Mouse (Mus musculus): ENCODE results near the gene Srpk2. TPM values are rescaled to one million over a fixed set of nuclear protein-coding genes. Genes with fewer than 3 reads are reported as not detected.
"Not testable (repeated sequence)": the region's sequence is repeated elsewhere in the genome, so short reads cannot be mapped to it uniquely, and the experiment has no call there.

Srpk2 gene
- total RNA-seq, 2 experiments from 2014 or later = 35.7 to 41.2 TPM

DNA sequence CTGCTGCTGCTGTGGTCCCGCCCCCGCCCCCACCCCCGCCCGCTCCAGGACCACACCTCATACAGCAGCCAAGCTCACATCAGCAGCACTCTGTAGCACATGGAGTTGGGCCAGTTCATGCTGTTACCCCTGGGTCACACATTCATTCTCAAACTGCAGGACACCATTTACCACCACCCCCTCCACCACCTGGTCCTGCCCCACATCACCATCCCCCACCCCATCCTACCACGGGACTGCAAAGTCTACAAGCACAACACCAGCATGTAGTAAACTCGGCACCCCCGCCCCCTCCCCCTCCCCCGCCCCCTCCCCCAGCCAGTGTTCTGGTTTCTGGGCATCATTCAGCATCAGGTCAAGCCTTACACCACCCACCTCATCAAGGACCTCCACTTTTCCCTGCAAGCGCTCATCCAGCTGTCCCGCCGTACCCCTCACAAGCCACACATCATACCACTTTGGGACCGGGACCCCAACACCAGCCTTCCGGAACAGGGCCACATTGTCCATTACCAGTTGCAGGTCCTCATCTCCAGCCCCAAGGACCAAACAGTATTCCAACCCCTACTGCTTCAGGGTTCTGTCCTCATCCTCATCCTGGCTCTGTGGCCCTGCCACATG is 182.0 kb downstream of the Srpk2 start:
- no peak for DNase-seq

DNA sequence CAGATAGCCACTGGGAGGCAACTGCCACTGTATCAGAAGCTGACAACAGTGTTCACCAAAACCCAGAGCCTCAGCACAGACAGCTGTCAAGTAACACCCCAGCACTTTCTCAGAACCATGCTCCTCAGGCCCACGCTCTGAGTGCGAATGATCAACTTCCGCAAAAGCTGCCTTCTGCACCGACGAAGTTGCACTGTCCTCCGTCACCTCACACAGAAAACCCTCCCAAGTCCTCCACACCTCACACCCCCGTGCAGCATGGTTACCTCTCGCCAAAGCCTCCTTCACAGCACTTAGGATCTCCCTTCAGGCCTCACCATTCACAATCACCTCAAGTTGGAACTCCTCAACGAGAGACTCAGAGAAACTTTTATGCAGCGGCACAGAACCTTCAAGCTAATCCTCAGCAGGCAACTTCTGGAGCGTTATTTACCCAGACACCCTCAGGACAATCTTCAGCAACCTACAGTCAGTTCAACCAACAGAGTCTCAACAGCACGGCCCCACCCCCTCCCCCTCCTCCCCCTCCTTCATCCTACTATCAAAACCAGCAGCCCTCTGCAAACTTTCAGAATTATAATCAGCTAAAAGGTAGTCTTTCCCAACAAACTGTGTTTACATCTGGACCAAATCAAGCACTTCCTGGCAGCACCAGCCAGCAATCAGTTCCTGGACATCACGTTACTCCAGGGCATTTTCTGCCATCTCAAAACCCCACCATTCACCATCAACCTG is 182.7 kb downstream of the Srpk2 start:
- no peak for DNase-seq

DNA sequence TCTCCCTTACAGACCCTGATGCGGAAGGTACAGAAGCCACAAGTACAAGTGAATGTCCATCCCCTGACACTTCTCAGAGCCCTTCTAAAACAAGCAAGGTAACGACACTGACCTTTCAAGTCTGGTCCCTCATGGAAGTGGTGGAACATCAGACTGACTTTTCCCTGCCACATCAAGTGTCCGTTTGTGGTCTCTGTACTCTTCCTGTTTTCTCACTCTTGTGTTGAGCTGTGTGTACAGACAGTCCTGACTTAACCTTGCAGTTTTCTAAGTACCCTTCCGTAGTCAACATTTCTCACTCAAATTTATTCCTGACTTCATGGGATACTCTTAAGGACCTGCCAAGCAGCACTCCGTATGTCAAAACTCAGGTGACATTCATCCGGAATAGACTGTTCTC is 183.7 kb downstream of the Srpk2 start:
- DNase-seq = no peak

DNA sequence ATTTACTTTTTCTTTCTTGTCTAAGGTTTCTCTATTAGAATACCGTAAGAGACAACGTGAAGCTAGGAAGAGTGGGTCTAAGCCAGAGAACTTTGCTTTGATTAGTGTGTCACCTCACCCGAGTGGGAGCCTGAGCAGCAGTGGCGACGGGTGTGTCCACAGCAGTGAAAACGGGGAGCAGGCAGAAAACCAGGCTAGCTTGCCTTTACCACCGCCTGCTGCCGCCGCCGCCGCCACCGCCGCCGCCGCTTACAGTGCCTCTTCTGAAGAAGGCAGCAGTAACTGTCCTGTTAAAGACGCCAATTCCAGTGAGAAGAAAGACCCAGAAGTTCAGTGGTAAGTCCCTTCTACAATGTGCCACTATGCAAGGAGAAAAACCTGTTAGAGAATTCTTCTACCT is 185.2 kb downstream of the Srpk2 start:
- DNase-seq = no peak

DNA sequence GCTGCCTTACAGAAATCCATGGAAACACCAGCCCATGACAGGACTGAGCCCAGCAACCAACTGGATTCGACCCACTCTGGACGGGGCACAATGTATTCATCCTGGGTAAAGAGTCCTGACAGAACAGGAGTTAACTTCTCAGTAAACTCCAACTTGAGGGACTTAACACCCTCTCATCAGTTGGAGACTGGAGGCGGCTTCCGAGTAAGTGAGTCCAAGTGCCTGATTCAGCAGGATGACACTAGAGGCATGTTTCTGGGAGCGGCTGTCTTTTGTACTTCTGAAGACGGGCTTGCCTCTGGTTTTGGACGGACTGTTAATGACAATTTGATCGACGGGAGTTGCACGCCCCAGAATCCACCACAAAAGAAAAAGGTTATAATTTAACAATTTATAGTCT is 186.5 kb downstream of the Srpk2 start:
- no peak for DNase-seq

DNA sequence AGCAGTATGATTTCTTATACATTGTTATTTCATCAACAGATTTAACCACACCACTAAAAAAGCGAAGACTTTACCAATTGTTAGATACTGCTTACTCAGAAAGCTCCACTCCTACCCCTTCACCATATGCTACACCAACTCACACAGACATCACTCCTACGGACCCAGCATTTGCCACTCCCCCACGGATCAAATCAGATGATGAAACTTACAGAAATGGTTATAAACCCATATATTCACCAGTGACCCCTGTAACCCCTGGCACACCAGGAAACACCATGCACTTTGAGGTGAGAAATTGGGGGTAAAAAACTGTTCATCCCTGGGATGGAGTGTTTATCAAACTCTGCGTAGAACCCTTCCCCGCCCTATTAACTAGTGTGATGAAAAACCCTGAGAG is 187.5 kb downstream of the Srpk2 start:
- DNase-seq = no peak

DNA sequence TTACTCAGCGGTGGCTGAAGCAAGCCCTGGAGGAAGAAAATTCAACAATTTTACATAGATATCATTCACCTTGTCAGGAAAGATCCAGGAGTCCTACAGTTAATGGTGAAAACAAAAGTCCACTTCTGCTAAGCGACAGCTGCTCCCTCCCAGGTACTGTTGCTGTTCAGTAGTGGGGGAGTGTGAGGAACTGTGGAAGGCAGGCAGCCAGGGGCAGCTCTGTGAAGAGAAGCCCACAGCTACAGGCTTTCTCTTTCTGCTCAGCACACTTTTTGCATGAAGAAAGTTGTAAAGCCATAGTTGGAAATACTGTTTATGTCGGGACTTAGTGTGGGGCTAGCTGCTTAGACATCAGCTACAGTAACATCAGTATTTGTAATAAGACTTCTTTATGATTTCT is 188.0 kb downstream of the Srpk2 start:
- DNase-seq = no peak

DNA sequence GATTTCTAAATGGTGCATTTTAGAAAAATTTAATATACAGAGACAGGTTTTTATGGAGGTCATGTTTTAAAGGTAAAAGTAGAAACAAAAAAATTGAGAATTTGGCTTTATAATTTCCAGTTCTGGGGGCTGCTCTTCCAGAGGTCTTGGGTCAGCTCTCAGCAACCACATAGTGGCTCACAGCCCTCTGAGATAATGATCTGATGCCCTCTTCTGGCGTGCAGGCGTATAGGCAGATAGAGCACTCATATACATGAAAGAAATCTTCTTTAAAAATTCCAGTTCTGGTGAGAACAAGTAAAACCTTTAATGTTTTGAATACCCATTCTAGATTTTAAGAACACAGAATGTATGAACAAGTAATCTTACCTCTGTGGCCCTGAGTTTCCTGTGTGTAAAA is 193.6 kb downstream of the Srpk2 start:
- DNase-seq = no peak

DNA sequence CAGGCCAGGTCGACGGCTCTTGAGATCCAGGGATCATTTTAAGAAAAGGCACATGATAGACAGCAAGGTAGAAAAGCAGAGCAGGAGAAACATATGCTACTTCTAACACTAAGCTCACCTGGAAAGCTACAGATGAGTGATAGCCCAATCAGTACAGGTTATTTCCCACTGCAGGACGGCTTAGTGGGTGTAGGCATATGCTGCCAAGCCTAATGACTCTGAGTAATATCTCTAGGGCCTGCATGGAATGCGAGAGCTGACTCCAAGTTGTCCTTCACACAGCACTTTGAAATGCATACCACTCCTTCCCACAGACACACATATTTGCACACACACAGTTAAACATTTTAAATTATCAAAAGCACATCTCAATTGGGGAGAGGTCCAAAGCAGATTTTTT is 195.2 kb downstream of the Srpk2 start:
- DNase-seq = no peak

DNA sequence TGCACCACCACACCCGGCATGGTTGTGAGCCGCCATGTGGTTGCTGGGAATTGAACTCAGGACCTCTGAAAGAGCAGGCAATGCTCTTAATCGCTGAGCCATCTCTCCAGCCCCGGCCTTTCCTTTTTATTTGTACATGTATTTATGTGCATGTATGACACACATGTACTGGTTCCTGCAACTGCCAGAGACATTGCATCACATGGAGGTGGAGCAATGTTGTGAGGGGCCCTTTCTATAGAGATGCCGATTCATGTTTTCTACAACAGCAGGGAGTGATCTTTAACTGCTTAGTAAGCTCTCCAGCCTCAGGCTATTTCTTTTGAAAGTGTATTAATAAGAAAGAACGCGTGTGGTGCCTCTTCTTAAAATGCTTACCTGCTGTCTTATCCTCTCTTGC is 200.6 kb downstream of the Srpk2 start:
- DNase-seq = no peak

DNA sequence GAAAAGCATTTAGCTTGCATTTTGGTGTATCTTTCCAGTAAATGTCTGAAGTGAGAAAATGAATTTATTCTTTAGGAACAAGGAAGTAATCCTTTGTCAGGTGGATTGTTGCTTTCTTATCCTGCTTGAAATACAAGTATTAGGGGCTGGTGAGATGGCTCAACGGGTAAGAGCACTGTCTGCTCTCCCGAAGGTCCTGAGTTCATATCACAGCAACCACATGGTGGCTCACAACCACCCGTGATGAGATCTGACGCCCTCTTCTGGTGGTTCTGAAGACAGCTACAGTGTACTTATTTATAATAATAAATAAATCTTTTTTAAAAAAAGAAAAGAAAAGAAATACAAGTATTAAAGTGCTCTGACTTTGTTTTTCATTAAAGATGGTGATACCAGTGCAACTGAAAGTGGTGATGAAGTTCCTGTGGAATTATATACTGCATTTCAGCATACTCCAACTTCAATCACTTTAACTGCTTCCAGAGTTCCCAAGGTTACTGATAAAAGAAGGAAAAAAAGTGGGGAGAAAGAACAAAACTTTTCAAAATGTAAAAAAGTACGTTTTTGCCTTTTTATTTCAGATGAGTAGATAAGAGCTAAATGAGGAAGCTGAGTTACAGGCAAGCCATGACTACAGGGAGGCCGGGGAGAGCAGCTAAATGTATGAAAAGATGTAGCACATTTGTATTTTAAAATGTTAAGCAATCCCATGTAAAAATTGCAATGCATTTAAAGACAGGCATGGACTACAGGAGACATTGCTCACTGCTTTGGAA is 211.1 kb downstream of the Srpk2 start:
- DNase-seq = no peak

DNA sequence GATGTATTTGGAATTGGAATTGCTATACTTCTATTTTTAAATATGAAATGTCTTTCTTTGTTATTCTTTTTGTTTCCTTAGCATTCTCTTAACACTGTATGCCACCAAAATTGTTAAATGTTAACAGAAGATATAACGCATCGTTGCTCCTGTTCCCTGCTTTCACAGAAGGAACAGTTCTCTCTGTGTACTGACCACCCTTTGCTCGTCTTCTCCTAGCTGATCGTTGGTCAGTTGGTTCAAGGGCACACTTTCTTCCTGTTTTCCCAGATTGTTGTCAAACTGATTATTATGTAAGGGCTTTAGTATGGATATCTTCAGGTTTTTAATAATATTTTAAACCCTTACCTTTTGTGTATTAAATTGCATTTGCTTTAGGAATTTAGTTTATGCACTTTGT is 217.9 kb downstream of the Srpk2 start:
- DNase-seq = no peak

DNA sequence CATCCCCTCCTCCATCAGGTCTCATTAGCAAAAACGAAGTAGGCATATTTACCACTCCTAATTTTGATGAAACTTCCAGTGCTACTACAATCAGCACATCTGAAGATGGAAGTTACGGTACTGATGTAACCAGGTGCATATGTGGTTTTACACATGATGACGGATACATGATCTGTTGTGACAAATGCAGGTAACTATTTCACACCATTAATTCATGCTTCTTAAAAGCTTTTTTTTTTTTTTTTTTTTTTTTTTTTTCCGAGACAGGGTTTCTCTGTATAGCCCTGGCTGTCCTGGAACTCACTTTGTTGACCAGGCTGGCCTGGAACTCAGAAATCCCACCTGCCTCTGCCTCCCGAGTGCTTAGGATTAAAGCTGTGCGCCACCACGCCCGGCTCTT is 219.7 kb downstream of the Srpk2 start:
- DNase-seq = no peak

DNA sequence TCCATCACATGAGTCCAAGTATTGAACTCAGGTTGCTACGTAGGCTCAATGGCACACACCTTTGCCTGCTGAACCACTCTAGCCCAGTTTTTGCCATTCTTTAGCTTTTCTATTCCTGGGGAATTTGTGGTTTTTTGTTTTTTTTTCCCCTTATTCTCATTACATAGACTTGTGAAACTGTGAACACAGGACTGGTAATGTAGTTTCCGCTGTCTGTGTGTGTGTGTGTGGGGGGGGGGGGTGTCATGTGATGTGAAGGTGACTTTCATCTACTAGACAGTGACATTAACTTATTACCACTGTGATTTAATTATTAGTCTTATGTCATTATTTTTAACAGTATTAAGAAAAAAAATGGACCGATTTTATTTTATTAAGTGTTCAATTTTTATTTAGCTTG is 220.2 kb downstream of the Srpk2 start:
- DNase-seq = no peak

DNA sequence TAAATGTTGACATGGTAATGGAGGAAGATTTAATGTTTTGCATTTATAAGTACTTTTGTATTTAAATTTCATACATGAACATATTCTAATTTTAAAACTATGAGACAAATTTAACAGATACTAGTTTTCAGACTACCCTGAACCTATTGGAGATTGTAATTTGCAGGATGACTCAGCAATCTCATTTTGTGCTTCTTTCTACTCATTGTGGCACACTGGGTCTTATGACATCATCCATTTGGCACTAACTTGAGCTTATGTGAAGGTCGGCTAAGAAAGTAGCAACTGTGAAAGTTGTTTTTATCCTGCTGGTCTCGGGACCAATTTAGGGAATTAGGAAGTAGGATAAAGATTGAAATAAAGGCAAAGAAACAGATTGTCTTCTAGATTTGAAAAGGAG is 222.7 kb downstream of the Srpk2 start:
- DNase-seq = no peak

DNA sequence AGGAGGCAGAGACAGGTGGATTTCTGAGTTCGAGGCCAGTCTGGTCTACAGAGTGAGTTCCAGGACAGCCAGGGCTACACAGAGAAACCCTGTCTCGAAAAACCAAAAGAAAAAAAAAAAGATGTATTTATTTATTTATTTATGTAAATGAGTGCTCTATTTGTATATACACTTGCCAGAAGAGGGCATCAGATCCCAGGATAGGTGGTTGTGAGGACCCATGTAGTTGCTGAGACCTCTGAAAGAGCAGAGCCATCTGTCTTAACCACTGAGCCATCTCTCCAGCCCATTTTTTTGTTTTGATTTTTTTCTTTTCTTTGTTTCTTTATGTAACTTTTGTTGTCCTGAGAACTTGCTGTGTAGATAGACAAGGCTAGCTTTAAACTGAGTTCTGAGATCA is 230.9 kb downstream of the Srpk2 start:
- not testable (repeated sequence) for DNase-seq

Other genes with a start within 250 kb of the Srpk2 start
- 10 to 100 TPM; 13.0 to 16.4 TPM for gene Pus7, start 99.1 kb upstream of the Srpk2 start, total RNA-seq (2021)
- 10 to 100 TPM in 1 of 2 experiments, 1 to 10 TPM in 1; 9.8 to 13.8 TPM for gene Rint1, start 103.1 kb upstream of the Srpk2 start, total RNA-seq (2021)
- 10 to 100 TPM; 54.0 to 56.1 TPM for gene Tomm7, start 159.5 kb upstream of the Srpk2 start, total RNA-seq (2021)

Measured in gastrocnemius, postnatal 10 days (tissue).